Mouse (Mus musculus): ENCODE results near the gene Pdxdc1. TPM values are rescaled to one million over a fixed set of nuclear protein-coding genes. Genes with fewer than 3 reads are reported as not detected.

Gene Pdxdc1
- total and polyA plus RNA-seq, 3 experiments, result 36.0 to 64.2 TPM; not detected in 1

DNA sequence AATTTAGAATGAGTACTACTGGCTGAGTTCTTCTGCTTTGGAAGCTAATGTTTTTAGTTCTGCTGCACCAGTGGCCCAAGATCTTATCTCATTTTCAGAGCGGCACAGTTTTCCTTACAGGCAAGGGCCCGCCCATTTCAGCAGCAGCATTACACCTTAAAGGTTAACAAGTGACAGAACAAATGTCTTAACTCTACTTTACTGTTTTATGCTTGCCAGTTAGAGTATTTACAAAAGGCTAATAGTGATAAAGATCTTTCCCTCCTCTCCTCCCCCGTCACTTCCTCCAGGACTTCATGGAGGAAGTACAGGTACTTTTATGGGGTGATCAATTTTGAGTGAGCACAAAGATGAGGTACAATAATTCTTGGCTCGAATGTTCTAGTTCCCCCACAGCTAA lies 36.9 kb downstream of the Pdxdc1 start:
- no peaks in the 10 kb centered on the region for H3K79me2 ChIP-seq (ENCODE audit: control insufficient read depth, insufficient read depth, low read length, poor library complexity)
- H3K27ac ChIP-seq (ENCODE audit: control insufficient read depth, low read depth, low read length), result no peak overlapping the region
- peaks cover 2 to 3% of the 10 kb centered on the region in 2 experiments; a peak in 1 of 4 replicates for H3K4me1 ChIP-seq (ENCODE audit: control insufficient read depth in 1 of 2, insufficient read depth in 2 of 2, low read length in 2 of 2)
- H3K27me3 ChIP-seq (ENCODE audit: control insufficient read depth in 1 of 2, insufficient read depth in 2 of 2, low read length in 2 of 2), result no peaks in the 10 kb centered on the region
- TF ChIP-seq ETS1 (IDR thresholded peaks at IDR 0.05; ENCODE audit: low read depth, low read length) (no peak), GATA1 (IDR thresholded peaks at IDR 0.05; ENCODE audit: low read depth, low read length) (peak; percentile 50)
- H3K9me3 ChIP-seq (replicated peaks; ENCODE audit: insufficient read depth, low read length), result no peaks in the 10 kb centered on the region
- peak; percentile 13 for DNase-seq (ENCODE audit: low read depth, low spot score)
- no peak overlapping the region for H3K4me3 ChIP-seq (ENCODE audit: control insufficient read depth in 1 of 2, insufficient read depth in 1 of 2, low read depth in 2 of 2, low read length in 2 of 2)
- H3K36me3 ChIP-seq (ENCODE audit: control insufficient read depth in 1 of 2, insufficient read depth in 2 of 2, low read length in 2 of 2), result peaks cover 6 to 7% of the 10 kb centered on the region in 2 experiments
- H3K9ac ChIP-seq (ENCODE audit: control insufficient read depth, low read depth, low read length, poor library complexity, severe bottlenecking), result no peak overlapping the region

DNA sequence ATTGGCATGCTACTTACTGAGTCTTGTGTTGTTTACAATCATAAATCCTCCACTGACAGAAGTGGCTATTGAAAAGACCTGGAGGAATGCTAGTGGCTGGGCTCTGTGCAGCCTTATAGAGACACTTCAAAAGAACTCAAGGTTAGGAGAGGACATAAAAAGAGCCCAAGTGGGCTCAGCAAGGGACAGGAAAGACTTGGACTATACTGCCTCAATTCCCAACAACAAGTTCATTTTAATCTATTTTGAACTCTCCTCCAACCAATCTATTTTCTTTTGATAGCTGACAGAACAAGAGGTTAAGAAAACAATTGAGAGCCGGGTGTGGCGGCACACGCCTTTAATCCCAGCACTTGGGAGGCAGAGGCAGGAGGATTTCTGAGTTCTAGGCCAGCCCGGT lies 49.0 kb downstream of the Pdxdc1 start:
- Histone ChIP-seq H3K79me2 (ENCODE audit: control insufficient read depth, insufficient read depth, low read length, poor library complexity) (no peaks in the 10 kb centered on the region), H3K4me3 (ENCODE audit: control insufficient read depth in 1 of 2, insufficient read depth in 1 of 2, low read depth in 2 of 2, low read length in 2 of 2) (no peak overlapping the region), H3K4me1 (ENCODE audit: control insufficient read depth in 1 of 2, insufficient read depth in 2 of 2, low read length in 2 of 2) (no peaks in the 10 kb centered on the region), H3K9ac (ENCODE audit: control insufficient read depth, low read depth, low read length, poor library complexity, severe bottlenecking) (no peak overlapping the region), H3K27ac (ENCODE audit: control insufficient read depth, low read depth, low read length) (no peak overlapping the region), H3K9me3 (replicated peaks; ENCODE audit: insufficient read depth, low read length) (no peaks in the 10 kb centered on the region), H3K27me3 (ENCODE audit: control insufficient read depth in 1 of 2, insufficient read depth in 2 of 2, low read length in 2 of 2) (no peaks in the 10 kb centered on the region), H3K36me3 (ENCODE audit: control insufficient read depth in 1 of 2, insufficient read depth in 2 of 2, low read length in 2 of 2) (peaks cover 0 to 2% of the 10 kb centered on the region in 2 experiments; a peak in 2 of 4 replicates)
- TF ChIP-seq CHD2 (IDR thresholded peaks at IDR 0.05; ENCODE audit: low read length), result no peak
- TF ChIP-seq MAFK (IDR thresholded peaks at IDR 0.05; ENCODE audit: borderline replicate concordance, low read depth, low read length), result no peak
- no peak for TF ChIP-seq POLR2AphosphoS5 (IDR thresholded peaks at IDR 0.05; ENCODE audit: borderline replicate concordance, low read depth, low read length)
- no peak for TF ChIP-seq CTCF (IDR thresholded peaks at IDR 0.05 in 2 of 3, conservative IDR thresholded peaks at IDR 0.05 in 1 of 3; ENCODE audit: control insufficient read depth in 1 of 3, insufficient read depth in 1 of 3, low read depth in 2 of 3, low read length in 3 of 3, poor library complexity in 1 of 3, severe bottlenecking in 1 of 3)
- no peak for TF ChIP-seq JUND (IDR thresholded peaks at IDR 0.05; ENCODE audit: low read depth, low read length)
- no peak for DNase-seq (ENCODE audit: low read depth, low spot score)

DNA sequence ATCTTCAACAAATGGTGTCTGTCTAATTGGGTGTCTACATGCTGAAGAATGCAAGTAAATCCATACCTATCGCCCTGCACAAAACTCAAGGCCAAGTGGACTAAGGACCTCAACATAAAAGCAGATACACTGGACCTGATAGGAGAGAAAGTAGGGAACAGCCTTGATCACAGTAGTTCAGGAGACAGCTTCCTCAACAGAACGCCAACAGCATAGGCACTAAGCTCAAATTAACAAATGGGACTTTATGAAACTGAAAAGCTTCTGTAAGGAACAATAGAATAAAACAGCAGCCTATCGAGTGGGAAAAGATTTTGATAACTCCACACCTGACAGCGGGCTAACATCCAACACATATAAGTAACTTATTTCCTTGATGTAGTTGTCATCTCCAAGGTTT lies 51.5 kb downstream of the Pdxdc1 start:
- no peaks in the 10 kb centered on the region for H3K9me3 ChIP-seq (replicated peaks; ENCODE audit: insufficient read depth, low read length)
- no peak overlapping the region for H3K9ac ChIP-seq (ENCODE audit: control insufficient read depth, low read depth, low read length, poor library complexity, severe bottlenecking)
- no peaks in the 10 kb centered on the region for H3K27me3 ChIP-seq (ENCODE audit: control insufficient read depth in 1 of 2, insufficient read depth in 2 of 2, low read length in 2 of 2)
- H3K27ac ChIP-seq (ENCODE audit: control insufficient read depth, low read depth, low read length), result no peak overlapping the region
- no peak for DNase-seq (ENCODE audit: low read depth, low spot score)
- H3K36me3 ChIP-seq (ENCODE audit: control insufficient read depth in 1 of 2, insufficient read depth in 2 of 2, low read length in 2 of 2), result peaks cover 2 to 13% of the 10 kb centered on the region in 2 experiments
- no peak overlapping the region for H3K4me3 ChIP-seq (ENCODE audit: control insufficient read depth in 1 of 2, insufficient read depth in 1 of 2, low read depth in 2 of 2, low read length in 2 of 2)
- H3K4me1 ChIP-seq (ENCODE audit: control insufficient read depth in 1 of 2, insufficient read depth in 2 of 2, low read length in 2 of 2), result peaks cover 3 to 7% of the 10 kb centered on the region in 2 experiments; a peak in 3 of 4 replicates
- H3K79me2 ChIP-seq (ENCODE audit: control insufficient read depth, insufficient read depth, low read length, poor library complexity), result no peaks in the 10 kb centered on the region
- no peak for TF ChIP-seq ELF1 (IDR thresholded peaks at IDR 0.05; ENCODE audit: low read depth, low read length)
- no peak for TF ChIP-seq USF1 (IDR thresholded peaks at IDR 0.05; ENCODE audit: low read depth, low read length)
- TF ChIP-seq ETS1 (IDR thresholded peaks at IDR 0.05; ENCODE audit: low read depth, low read length), result no peak
- TF ChIP-seq MAZ (IDR thresholded peaks at IDR 0.05; ENCODE audit: low read depth, low read length), result no peak
- no peak for TF ChIP-seq POLR2AphosphoS2 (IDR thresholded peaks at IDR 0.05; ENCODE audit: low read length)

All from MEL (cell line).